Mouse (Mus musculus) ES-E14 (cell line): Measurements from ENCODE around the gene Arhgap28.

Experiments used
- HCFC1 ChIP-seq: IDR thresholded peaks from 2 replicates; pipeline ENCODE4 v1.6.1; 2012; ENCODE audit warnings: low read length, inconsistent platforms, borderline replicate concordance; ENCODE audit not compliant: insufficient read depth
- MAFK ChIP-seq: IDR thresholded peaks from 2 replicates; pipeline ENCODE4 v1.6.1; 2014; ENCODE audit warnings: mild to moderate bottlenecking, low read depth, low read length, inconsistent platforms; ENCODE audit not compliant: insufficient read depth
- ZC3H11A ChIP-seq: IDR thresholded peaks from 2 replicates; pipeline ENCODE4 v1.6.1; 2012; ENCODE audit warnings: low read depth, mild to moderate bottlenecking, inconsistent platforms, low read length, borderline replicate concordance
- ZNF384 ChIP-seq: IDR thresholded peaks from 2 replicates; pipeline ENCODE4 v1.6.1; 2012; ENCODE audit warnings: low read depth, low read length, inconsistent platforms

- TF ChIP-seq ZC3H11A (no peak), MAFK (no peak), ZNF384 (no peak), HCFC1 (no peak)
These were observed 49.0 kb downstream of the Arhgap28 start for GRCm38 (mm10) chr17:67954961-67955360.
